Mouse (Mus musculus) ES-Bruce4 (cell line): ENCODE measurements at regions not wholly inside any gene's neighbourhood (a gene's known extent, or its start where the extent isn't known, plus 50 kb on each side); places are given as distances from the start of the nearest gene placed in this dataset.

Experiments used
- CTCF ChIP-seq: IDR thresholded peaks from one replicate; pipeline ENCODE4 v1.8.1; 2011; ENCODE audit warnings: low read depth, low read length
- POLR2A ChIP-seq: IDR thresholded peaks from one replicate; pipeline ENCODE4 v1.8.1; 2011; ENCODE audit warnings: low read length; ENCODE audit not compliant: insufficient read depth

DNA sequence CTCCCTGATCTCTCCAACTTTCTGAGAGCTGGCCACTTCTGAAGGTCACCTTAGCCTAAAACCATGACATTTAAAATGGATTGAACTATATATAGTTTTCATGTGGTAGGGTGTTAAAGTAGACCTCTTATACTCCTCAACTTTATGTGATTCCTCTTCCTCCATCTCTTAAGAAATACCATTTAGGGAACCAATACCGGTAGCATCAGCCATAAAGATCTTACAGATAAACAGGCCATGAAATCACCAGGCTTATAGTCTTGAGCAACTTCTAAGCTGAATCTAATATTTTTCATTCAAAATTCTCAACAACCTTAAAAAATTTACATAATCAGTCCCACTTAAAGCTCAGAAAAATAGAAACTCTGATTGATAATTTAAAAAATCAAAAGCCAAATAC, 56.2 kb downstream of the Rpl36a-ps1 start:
- TF ChIP-seq POLR2A (no peak), CTCF (no peak)
